Mouse (Mus musculus): ENCODE measurements around the gene Eif4b. TPM values are rescaled to one million over a fixed set of nuclear protein-coding genes. Genes with fewer than 3 reads are reported as not detected.

Gene Eif4b
- total and polyA plus RNA-seq, 3 experiments: 536 to 652 (median 555) TPM

DNA sequence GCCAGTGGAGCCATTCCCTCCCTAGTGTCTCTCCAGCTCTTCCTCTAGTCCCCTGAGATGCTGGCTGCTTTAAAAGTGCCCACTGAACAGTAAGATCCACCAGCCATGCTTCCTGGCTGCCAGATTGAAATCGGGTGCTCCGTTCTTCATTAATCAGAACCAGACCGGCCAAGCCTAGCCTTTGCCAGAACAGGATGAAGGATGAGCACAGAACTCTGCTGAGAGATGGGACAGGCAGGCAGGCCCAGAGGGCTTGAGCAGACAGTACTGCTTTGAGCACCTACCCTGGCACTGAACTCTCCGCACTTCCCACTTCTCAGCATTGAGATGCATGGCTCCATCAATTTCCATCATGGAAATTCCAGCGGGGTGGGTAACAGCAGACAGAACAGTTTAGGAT is 25.7 kb downstream of the Eif4b start:
- no peak overlapping the region for H3K9ac ChIP-seq (ENCODE audit: insufficient read depth, low read depth)
- peaks cover 30 to 46% of the 10 kb centered on the region in 2 experiments for H3K36me3 ChIP-seq (replicated peaks in 1 of 2; ENCODE audit: control insufficient read depth in 1 of 2, insufficient read depth in 1 of 2, low read length in 1 of 2)
- H3K27ac ChIP-seq (ENCODE audit: insufficient read depth, low read depth): no peak overlapping the region
- TF ChIP-seq MAX (IDR thresholded peaks at IDR 0.05; ENCODE audit: low read length): no peak
- no peak for TF ChIP-seq PAX5 (IDR thresholded peaks at IDR 0.05; ENCODE audit: low read length)
- no peak for TF ChIP-seq MYC (IDR thresholded peaks at IDR 0.05; ENCODE audit: low read depth, low read length)
- TF ChIP-seq TCF12 (IDR thresholded peaks at IDR 0.05; ENCODE audit: low read depth, low read length): no peak
- TF ChIP-seq JUND (conservative IDR thresholded peaks at IDR 0.05; ENCODE audit: low read depth, low read length): no peak
- TF ChIP-seq POLR2A (IDR thresholded peaks at IDR 0.05; ENCODE audit: low read depth, low read length): no peak
- TF ChIP-seq MXI1 (IDR thresholded peaks at IDR 0.05; ENCODE audit: low read depth, low read length): no peak
- no peak for TF ChIP-seq GABPA (IDR thresholded peaks at IDR 0.05; ENCODE audit: insufficient replicate concordance, low read depth, low read length)
- no peak for TF ChIP-seq MAZ (IDR thresholded peaks at IDR 0.05; ENCODE audit: low read depth, low read length)
- H3K27me3 ChIP-seq (replicated peaks): peaks cover 48% of the 10 kb centered on the region
- no peak for DNase-seq (ENCODE audit: extremely low read depth)
- peaks cover 7 to 39% of the 10 kb centered on the region in 2 experiments for H3K4me1 ChIP-seq (ENCODE audit: control insufficient read depth in 1 of 2, insufficient read depth in 2 of 2)
- H3K4me3 ChIP-seq (replicated peaks in 1 of 3; ENCODE audit: low read depth in 2 of 3, low read length in 2 of 3, poor library complexity in 1 of 3): no peak overlapping the region
- H3K79me2 ChIP-seq (replicated peaks; ENCODE audit: control insufficient read depth, extremely low read depth, insufficient read depth, poor library complexity, severe bottlenecking): no peaks in the 10 kb centered on the region
- in situ Hi-C loops (cut with MboI; ENCODE audit: low pct_ligation_motif_present, low pct_unique_long_range_greater_than_20kb, low sequenced_read_pairs): no loop called here
- dilution Hi-C loops (cut with MboI; ENCODE audit: extremely low pct_ligation_motif_present, extremely low pct_unique_long_range_greater_than_20kb, low sequenced_read_pairs): no loop called here
- H3K9me3 ChIP-seq (replicated peaks; ENCODE audit: low read length): no peaks in the 10 kb centered on the region
- no peak overlapping the region for H3K4me2 ChIP-seq (ENCODE audit: insufficient read depth, low read depth, poor library complexity, severe bottlenecking)

DNA sequence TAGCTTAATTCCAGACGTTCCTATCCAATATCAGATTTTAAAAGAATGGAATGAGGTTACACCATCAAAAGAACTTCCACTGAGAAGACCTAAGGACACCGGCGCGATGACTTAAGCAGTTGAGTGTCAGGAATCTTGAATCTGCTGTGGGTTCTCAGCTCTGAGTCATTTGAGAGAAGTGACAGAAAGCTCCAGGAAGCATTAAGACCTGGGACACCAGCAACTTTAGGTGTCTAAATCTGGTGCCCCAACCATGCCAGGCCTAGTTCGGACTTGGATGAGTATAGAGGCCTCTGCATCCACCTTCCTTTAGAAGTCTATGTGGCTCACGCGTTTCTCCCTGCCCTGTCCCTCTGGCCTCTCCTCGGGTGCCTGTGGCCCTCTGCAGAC is 26.2 kb downstream of the Eif4b start:
- peaks cover 25 to 41% of the 10 kb centered on the region in 2 experiments for H3K36me3 ChIP-seq (replicated peaks in 1 of 2; ENCODE audit: control insufficient read depth in 1 of 2, insufficient read depth in 1 of 2, low read length in 1 of 2)
- TF ChIP-seq CHD1 (IDR thresholded peaks at IDR 0.05; ENCODE audit: low read depth, low read length) (no peak), MEF2A (IDR thresholded peaks at IDR 0.05; ENCODE audit: borderline replicate concordance, low read depth, low read length) (no peak), EP300 (IDR thresholded peaks at IDR 0.05; ENCODE audit: low read length) (no peak), KAT2A (IDR thresholded peaks at IDR 0.05; ENCODE audit: insufficient replicate concordance, low read length) (no peak), ZMIZ1 (IDR thresholded peaks at IDR 0.05; ENCODE audit: low read depth, low read length) (no peak)
- peak overlapping the region; percentile 26 to 62 (median 31) for H3K4me3 ChIP-seq (replicated peaks in 1 of 3; ENCODE audit: low read depth in 2 of 3, low read length in 2 of 3, poor library complexity in 1 of 3)
- no peaks in the 10 kb centered on the region for H3K79me2 ChIP-seq (replicated peaks; ENCODE audit: control insufficient read depth, extremely low read depth, insufficient read depth, poor library complexity, severe bottlenecking)
- no peak for DNase-seq (ENCODE audit: extremely low read depth)
- H3K27me3 ChIP-seq (replicated peaks): peaks cover 52% of the 10 kb centered on the region
- dilution Hi-C loops (cut with MboI; ENCODE audit: extremely low pct_ligation_motif_present, extremely low pct_unique_long_range_greater_than_20kb, low sequenced_read_pairs): no loop called here
- H3K9ac ChIP-seq (ENCODE audit: insufficient read depth, low read depth): peak overlapping the region; percentile 49
- no peak overlapping the region for H3K27ac ChIP-seq (ENCODE audit: insufficient read depth, low read depth)
- no peaks in the 10 kb centered on the region for H3K9me3 ChIP-seq (replicated peaks; ENCODE audit: low read length)
- H3K4me2 ChIP-seq (ENCODE audit: insufficient read depth, low read depth, poor library complexity, severe bottlenecking): peak overlapping the region; percentile 61
- in situ Hi-C loops (cut with MboI; ENCODE audit: low pct_ligation_motif_present, low pct_unique_long_range_greater_than_20kb, low sequenced_read_pairs): loop anchor here (5.0 kb wide), 1 partner anchor 38 kb away; the partner anchor contains the start of gene Spryd3
- peaks cover 7 to 33% of the 10 kb centered on the region in 2 experiments for H3K4me1 ChIP-seq (ENCODE audit: control insufficient read depth in 1 of 2, insufficient read depth in 2 of 2)
